Mouse (Mus musculus) ovary, adult 18-20 months (tissue): ENCODE results near the gene Ntm.

Experiments
- DNase-seq: peaks from one replicate; pipeline ENCODE4 v3.0.0; 2022; ENCODE audit warnings: low spot score, mixed read lengths

The Ntm gene

DNA sequence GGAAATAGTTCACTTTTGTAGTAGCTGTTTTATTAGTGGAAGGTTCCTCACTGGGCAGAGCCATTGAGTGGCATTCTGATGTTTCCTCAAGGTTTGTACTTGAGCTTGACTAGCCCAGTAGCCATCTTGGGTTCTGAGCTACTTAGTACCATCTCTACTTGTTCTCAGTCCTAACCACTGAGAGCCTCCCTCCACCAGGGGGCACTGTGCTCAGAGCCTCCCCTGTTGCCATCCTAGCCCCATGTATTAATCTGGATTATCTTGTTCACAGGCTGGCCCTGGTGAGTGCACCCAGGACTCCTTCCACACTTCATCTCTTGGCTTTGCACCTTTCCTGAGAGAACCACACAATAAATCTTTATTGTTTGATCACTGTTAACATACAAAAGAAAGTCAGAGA, 555.0 kb downstream of the Ntm start:
- DNase-seq = no peak

DNA sequence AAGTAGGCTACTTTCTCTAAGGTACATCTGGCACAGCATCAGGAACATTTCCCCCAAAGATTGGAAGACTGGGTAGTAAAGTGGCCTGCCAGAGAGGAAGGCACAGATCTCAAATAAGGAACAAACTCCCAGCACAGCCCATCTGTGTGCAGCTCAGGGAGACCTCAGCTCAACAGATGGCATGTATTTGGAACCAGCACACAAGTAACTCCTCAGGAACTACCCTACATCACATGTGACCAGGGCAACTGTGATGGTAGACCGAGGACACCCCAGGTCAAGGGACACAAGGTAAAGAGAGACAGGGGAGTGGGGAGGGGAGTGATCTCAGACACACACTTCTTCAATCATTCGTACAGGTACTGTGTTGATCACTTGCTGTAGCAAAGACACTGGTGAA, 556.0 kb downstream of the Ntm start:
- DNase-seq = no peak

DNA sequence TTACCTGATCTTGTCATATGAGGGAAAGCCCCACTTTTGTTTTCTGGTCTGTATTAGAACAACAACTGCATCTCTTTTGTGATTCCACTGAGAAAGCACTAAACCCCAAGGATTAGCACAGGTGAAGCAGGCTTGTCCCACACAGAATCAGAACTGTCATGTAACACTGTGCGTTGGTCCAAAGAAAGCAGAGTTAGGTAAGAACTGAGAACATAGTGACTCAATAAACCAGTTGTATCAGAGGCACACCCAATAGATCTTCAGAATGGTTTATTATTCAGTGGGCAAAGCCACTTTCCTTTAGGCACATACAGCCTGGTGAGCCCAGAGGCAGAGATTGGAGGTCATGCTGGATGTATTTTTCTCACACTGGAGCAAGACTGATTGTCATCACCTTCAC, 556.9 kb downstream of the Ntm start:
- DNase-seq = no peak

DNA sequence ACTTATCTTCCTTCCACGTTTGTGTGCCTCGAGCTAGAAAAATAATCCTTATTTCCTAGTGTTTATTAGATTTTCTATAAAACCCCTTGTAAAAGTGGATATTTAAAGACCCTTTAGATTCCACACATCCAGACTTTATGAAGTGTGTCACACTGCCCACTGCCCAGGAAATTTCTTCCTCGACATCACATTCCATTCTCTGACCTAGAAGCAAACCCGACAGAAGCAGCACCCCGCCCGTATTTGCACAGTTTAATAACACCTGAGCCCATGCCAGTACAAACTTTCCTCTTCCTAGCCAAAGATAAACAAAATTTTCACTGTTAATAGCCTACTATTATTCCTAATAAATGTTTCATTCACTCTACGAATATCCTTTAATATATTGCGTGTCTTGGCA, 562.8 kb downstream of the Ntm start:
- no peak for DNase-seq

DNA sequence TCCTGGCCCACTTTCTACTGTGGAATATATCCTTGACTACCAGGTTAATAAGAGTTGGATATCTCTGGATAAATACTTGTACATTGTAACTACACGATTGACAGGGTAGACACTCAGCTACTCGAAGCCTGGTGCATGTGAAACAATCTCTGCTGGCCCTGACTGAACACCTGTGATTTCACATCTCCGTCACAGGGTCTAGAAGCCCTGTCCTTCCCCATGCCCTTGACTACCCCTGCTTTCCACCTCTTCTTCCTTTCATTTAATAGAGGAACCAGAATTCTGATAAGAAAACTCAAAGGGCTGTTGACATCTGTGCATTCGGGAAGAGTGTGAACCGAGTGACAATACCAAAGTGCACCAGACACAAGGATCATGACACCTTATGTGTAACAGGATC, 566.8 kb downstream of the Ntm start:
- no peak for DNase-seq

DNA sequence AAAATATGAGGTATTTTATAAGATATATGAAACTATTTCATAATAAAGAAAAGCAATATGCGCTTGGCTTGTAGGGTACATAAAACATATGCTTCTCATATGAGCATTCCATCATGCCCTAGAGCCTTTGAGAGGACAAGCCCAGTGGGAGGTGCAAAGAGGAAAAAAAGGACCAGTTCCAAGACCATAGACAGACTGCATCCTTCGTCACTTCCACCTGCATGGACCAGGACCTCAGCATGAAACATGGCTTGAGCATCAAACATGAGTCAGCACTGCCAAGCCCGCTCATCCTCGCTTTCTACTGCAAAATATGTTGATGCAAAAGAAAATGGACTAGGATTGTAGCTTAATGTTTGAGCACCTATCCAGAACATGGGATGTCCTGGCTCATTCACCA, 569.8 kb downstream of the Ntm start:
- DNase-seq = no peak

DNA sequence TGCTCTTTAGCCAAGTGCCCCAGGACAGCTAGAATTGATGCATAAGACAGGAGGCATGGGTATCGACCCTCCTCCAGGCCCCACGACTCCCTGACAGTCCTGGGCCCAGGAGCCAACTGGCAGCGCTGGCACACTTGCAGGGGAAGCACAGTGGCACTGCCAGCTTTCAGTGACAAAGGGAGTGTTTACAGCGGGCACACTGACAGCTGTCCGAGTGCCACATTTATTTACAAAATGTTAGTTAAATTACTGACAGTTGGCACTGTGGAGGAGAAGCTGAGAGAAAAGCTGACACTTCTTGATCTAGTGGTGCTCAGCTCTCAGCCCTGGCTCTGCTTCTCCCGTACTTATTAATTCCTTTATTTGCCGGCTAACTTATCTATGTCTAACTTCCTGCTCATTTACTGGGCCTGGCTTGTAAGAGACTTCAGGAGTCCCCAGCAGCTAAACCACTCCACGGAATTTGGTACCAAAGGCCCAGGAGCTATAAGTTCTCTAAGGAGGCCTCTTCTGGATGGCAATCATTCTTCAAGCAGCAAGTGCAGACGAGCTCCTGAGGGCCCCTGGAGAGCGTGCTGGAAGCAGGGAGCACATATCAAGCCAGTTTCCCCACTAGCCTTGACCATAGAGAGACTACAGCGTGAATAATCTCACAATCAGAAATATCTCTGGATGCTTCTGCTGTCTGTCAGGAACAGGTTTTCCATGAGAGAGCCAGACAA, 572.0 kb downstream of the Ntm start:
- DNase-seq = no peak

DNA sequence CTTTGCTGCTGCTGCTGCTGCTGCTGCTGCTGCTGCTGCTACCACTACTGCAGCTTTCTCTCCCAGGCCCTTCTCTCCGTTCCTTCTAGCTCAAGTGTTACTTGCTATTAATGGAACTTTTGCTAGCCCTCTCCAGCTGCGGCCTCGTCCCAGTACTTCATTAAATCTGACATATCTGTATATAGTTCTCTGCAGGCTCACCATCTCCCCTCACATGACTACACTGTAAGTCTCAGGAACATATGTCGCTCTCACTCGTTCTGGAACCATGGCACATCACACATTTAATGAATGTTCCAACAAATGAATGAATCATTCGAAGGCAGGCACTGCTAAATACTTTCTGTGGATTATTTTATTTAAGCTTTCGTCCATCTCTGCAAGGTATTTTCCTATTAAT, 573.7 kb downstream of the Ntm start:
- DNase-seq = no peak

DNA sequence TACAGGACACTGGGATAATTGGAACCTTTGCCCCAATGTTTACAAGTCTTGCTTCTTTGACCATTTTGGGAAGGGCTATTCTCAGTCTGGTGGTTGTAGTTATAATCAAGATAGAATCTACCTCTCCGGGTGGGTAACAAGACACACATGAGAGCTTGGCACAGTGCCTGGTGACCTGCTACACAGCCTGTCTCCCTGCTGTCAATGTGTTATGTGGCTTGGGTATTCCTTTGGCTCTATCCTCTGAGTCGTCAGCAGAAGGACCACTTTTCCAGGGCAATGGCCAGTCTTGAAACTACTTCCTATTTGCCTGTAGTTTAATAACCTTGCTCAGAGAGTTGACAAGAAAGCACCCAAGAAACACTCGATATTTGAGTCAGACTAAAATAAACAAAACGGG, 575.8 kb downstream of the Ntm start:
- DNase-seq = no peak

DNA sequence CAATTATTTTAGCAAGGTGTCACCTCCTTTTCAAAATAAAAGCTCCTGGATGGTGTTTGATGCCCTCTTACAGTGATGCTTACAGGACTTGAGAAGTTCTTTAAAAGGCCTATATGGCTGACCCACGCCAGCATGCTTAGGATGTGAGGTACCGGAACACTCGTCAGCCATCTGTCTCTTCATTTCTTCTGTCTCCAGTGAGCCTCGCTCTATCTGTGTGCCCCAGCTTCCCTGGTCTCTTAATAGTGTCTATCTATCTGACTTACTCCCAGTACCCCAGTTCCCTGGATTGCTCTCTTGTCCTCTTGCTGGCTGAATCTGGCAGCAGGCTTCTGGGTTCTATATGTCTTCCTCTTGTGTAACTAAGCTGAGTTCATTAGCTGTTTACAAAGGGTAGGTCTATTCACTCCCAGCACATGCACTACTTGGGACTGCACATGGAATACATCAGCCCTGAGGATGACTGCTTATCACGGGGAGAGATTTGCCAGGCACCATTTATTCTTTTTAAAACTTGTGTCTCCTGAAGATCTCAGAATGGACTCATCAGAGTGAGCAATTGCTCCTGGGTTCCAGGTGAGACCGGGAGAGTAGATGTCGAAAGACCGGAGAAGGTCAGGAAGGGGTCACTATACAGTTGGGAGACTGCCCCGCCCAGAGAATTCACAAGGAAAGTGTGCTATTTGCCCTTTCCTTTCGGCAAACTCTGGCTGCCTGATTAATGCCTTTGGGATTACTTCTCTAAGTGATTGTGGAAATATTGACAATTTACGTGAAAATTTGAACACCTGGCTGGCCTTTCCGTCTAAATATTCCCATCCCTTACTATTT, 585.6 kb downstream of the Ntm start:
- DNase-seq = no peak

DNA sequence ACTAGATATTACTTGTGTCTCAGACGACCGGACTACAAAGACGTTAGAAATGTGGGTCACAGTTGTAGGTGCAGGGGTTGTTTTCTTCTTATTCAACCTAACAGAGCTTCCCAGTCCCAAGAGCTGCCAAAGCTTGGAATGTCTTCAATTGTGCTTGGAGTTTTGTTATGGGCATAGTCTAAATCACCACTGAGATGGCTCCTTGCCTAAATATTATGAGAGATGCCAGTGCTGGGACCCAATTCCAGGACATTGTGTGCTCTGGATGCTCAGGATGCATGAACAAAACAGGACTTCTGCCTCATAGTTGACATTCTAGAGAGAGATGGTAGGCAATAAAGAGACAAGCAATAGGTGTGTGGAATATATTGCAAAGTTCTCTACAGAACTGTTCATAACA, 591.6 kb downstream of the Ntm start:
- DNase-seq = no peak

DNA sequence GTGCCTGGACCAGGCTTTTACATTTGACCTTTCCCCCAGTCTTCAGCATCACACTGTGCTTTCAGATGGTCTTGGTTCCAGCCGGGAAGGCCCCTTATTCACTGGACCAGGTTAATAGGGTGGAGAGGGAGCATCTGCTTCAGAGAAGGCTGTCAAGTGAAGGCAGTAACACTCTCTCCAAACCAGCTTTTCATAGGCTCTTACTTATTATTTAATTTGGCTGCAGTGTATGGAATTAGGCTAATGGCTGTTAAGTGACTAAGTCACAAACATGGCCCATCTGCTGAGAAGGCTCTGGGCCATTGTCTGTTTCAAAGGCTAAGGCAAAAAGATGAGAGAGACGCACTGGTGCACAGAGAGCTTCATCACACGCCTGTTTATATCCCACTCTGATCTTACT, 593.3 kb downstream of the Ntm start:
- DNase-seq = no peak

DNA sequence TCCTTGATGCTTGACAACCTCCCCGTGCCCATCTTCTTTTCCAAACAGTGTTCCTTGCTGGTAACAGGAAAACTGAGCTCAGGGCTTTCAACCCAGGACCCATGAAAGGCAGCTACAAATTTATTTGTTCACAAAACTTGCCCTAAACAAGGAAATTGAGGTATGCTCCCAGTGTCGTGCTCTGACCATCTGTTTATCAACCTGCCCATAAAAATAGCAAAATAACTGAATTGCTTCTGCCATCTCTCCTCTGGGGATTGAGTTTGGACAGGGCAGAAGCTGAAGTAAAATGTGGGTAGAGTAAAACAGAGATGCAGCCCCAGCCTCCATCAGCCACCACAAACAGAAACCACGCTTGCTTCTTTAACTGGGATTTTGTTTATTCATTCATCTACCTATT, 594.6 kb downstream of the Ntm start:
- no peak for DNase-seq

DNA sequence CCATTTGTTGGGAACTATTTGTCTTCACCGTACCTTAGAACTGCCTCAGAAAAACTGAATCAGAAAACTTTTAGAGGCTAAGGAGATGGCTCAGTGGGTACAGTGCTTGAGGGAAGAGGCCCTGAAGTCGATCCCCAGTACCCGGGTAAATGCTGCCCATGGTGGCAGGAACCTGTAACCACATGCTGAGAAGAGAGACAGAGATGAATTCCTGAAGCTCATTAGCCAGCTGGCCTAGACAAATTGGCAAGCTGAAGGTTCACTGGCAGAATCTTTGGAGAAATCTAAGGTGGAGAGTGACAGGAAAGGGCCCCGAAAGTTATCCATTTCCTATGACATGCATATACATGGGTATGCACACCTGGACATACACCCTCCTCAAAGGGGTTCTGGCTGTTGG, 605.1 kb downstream of the Ntm start:
- no peak for DNase-seq

DNA sequence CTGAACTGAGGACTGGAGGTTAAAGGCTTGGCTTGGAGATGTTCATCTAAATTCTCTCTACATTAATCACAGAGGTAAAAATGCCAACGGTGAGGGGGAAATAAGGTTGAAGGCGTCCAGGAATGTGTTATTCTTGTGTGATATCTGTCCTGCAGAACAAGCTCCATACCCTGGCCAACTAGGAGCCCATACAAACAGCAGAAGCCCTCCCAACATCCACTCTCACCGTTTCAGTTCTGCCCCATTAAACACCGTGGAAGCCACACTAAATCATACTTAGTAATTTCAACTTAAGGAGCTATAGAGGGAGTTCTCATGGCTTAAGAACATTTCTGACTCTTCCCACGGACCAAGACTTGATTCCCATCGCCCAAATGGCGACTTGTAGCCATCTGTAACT, 620.6 kb downstream of the Ntm start:
- DNase-seq = no peak

DNA sequence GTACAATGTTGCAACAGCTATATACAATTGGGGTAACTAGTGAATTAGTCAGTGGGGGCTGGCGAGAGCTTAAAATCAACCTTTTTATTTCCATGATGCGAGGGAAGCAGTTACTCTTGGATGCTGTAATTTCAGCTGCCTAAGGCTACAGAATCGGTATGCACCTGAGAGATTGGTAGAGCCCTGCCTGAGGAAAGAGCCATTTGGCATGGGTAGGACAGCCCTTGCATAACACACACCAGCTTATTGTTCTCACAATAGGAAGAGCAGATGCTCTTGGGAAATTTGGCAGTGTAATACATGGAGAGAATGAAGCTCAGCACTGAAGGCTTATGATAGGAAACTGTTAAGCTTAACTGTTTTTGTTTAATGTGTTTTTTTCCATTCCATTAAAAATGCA, 621.6 kb downstream of the Ntm start:
- DNase-seq = no peak

DNA sequence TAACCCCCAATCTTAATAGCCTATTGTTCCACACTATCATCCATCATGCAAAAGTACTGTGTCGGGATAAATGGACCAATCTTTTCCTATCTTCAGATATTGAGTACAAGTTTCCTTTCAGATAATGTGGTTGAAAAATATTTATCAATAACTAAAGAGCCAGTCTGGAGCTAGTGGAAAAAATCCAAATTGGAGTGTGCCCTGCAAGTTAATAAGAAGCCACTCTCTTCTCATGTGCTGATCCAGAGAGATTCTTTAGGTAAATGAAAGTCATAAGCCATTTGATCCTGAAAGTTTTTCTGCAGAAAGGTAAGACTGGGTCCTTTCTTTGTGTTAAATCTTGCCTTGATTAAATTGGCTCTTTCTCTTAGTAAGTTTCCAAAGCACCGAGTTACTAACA, 627.3 kb downstream of the Ntm start:
- DNase-seq = no peak

DNA sequence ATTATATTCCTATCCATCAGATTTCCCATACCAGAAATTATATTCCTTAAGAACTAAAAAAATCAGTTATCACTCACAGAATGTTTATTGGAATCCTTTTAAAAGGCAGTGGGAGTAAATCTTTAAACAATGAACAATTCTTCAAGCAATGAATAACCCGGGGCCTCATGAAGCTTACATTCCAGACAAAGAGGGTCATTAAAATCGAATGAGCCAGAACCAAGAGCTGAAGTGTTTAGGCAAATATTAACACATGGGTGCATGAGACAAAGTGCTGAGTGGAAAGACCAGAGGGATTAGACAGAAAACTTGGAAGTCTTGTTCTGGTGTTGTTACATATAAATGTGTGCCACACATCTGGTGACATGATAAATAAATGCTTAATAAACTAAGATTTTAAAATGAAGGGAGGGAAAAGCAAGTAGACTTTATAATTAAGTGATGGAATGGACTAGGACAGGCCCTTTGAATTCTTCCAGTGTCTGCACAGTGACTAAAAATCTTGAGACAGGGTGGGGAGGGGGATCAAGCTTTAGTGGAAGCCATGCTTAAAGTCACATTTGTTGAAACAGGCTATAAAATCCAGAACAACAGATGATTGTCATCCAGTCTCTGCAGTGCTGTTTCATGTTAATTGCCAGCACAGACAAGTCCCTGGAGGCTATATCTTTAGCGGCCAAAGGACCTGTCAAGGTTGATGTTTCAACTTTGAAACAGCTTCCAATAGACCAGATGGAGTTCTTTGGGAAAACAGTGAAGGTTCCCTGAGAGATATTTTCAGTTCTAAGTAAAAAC, 630.4 kb downstream of the Ntm start:
- no peak for DNase-seq

DNA sequence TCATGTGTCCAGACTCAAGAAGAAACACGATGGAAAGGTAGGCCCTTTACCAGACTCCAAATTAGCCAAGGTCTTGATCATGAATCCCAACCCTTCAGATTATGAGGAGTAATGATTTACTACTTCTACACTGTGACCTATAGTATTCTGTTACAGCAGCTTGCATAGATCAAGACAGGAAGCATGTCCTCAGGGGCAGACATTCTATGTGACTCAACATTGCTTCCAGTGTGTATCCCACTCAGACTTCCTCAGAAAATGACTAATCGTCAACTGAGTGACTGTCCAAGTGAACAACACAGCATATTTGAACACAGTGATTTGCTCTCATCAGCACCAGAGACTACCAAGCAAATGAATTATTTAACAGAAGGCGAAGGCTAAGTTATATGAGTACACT, 632.5 kb downstream of the Ntm start:
- DNase-seq = no peak

DNA sequence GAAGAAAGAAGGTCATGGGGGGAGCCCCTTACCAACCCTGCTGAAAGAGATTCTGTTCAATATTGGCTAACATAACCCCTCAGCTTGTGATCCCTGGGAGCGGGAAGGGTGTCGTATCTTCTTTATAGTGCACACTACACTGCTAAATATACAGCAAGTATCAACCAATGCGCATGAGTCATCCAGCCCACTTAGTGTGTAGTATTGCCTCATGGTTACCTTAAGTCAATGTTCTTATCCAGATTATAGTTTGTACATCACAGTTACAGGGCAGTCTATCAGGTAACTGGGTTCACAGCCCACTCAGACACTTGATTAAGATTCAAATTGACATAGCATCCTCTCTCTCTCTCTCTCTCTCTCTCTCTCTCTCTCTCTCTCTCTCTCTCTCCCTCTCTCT, 636.7 kb downstream of the Ntm start:
- DNase-seq = no peak

DNA sequence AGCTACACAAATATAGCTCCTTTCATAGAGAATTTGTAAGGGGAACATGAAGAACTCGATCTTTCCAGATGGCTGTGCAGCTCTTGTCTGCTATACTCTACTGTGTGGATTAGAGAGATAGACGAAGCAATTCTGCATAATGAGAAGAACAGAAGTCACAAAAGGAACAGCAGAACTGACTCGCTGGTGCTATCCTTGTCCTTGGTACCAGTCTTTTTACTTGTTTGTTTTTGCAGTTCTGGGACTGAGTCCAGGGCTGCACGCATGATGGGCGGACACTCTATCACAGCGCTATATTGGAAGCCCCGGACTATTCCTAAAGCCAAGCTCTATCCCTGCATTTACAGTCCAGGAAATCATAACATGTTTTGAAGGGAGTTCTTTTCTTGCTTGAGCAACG, 637.8 kb downstream of the Ntm start:
- no peak for DNase-seq

DNA sequence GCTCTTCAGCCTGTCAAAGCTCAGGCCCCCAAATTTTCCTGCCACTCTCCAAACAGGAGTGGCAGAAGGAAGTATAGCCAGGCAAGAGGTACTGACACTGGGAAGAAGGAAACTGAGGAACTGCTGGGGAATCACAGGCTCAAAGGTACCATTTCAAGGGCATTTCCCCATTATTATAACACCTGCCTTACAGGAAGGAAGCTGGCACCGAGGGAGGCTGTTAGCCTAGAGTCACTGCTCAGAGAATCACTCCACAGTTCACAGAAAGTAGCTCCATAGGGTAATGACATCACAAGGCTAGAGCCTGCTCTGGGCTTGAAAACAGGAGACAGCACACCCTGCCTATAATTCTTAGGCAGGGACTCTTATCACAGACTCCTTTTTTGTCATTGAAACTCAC, 643.7 kb downstream of the Ntm start:
- no peak for DNase-seq

DNA sequence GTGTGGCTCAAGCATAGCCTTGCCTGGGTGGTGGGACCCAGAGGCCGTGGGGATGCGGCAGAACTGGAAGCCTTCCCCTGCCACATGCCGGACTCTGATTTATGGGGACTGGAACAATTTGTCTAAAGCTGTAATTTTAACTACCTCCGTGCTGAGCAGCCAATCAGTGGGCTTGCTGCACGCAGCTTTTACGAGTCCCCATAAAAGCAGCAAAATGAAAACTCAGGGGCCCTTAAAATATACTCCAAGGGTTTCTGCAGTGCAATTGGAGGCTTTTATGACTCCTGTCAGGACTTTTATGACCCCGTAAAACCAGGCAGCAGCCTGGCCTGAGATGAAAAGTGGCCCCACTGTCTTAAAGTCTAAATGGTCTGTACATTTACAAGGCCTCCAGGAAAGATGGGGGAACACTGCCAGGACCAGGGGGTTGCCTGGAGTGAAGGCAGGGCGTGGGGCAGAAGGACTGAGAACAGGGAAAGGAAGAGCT, 644.2 kb downstream of the Ntm start:
- no peak for DNase-seq
